In the genomic region with DNA sequence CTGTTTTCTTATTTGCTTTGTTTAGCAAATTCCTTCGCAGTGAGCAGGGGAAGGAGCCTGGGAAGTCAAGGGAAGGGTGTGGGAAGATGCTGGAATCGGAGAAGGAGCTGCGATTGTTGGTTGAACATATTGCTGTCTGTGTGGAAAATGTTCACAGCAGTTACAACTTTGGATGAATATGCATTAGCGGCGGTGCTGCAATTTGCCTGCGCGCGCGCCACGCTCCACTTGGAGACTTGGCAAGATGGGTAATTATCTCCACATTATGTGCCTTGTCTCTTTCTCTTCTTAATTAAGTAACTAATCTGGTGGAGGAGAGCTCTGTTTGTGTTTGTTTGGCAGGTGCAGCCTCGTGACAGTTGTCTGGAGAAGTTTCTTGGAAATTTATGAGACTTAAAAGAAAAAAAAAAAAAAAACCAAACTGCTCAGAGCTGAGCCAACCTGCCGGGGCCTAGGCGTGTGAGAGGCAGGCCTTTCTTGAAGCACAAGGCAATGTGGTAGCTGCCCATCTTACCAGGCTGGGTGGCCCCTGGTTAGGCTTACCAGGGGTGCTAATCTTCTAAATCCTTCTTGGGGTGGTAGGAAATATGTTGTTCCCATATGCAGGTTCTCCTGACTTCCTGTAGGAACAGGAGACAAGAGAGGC, we compare ENCODE assay signal across 13 mouse cellular contexts.
DNase-seq lines count a peak whose midpoint lies in the region.
"Had no signal": no experiment of that assay in that cellular context is flagged by ENCODE, and none has a peak within 500 bp of the region (broad histone marks: within the 10 kb centered on the region; RNA-seq: fewer than 3 reads in every experiment).

No protein-coding gene starts in this region.

- intact Hi-C loops in left cerebral cortex, postnatal 25 days (cut with DNase I): no loop called here
- intact Hi-C loops in heart, postnatal 25 days (cut with DNase I): no loop called here

- peak; percentile 16 for DNase-seq in R1 (ENCODE audit: low read depth, low spot score)
- peak; percentile 75 for DNase-seq in brain, adult 2 months (ENCODE audit: low read depth, low spot score)
- peak; percentile 62 to 74 for DNase-seq in layer of hippocampus, adult 18-20 months (ENCODE audit: low spot score in 2 of 2)
- peak; percentile 57 to 85 for DNase-seq in left cerebral cortex, postnatal 25 days (ENCODE audit: low spot score in 2 of 2)
- DNase-seq in cerebellum, adult 8-10 months: no peak
- DNase-seq in adipocyte (ENCODE audit: low spot score): no peak
- no peak for DNase-seq in heart, postnatal 25 days (ENCODE audit: low spot score)
- DNase-seq in kidney, adult 18-20 months: no peak
- DNase-seq: cerebellum, adult 2 months; gastrocnemius, postnatal 25 days; kidney, postnatal 4 days; lung, adult 2 months; thymus, postnatal 36 days had no signal

Comparison
In these comparisons a context has a peak if more than half of its experiments do, and no peak if none do; other contexts are left out.
1. DNase-seq: peak in R1 (single experiment), brain, adult 2 months (single experiment), layer of hippocampus, adult 18-20 months (2 of 2) and left cerebral cortex, postnatal 25 days (2 of 2); none in cerebellum, adult 8-10 months (single experiment), adipocyte (single experiment), heart, postnatal 25 days (single experiment) and kidney, adult 18-20 months (single experiment).